Mouse (Mus musculus) layer of hippocampus, adult 2 months (tissue): ENCODE data around the gene Rhob. TPM values are rescaled to one million over a fixed set of nuclear protein-coding genes. Genes with fewer than 3 reads are reported as not detected.

Source experiments
- DNase-seq, 2 experiments: peaks; one replicate each; pipeline ENCODE4 v3.0.0; 2022; ENCODE audit warnings: low spot score in 2 of 2
- H3K27ac ChIP-seq: fragments of 200-600 bp; 2 replicates; pipeline ENCODE4 v1.8.1; 2022
- H3K4me3 ChIP-seq: fragments of 200-600 bp; 2 replicates; pipeline ENCODE4 v1.8.1; 2022; ENCODE audit warnings: mild to moderate bottlenecking
- CTCF ChIP-seq: fragments of 200-600 bp; conservative IDR thresholded peaks from 2 replicates; pipeline ENCODE4 v1.8.1; 2022; ENCODE audit warnings: antibody characterized with exemption, mild to moderate bottlenecking, moderate library complexity
- long read RNA-seq, 2 experiments: library from polyadenylated mRNA; stranded (forward); transcript quantifications; one replicate each; pipeline ENCODE4 v2.0.0; 2021; ENCODE audit warnings: borderline mapping rate in 2 of 2
- total RNA-seq, 2 experiments: library from RNA; stranded (reverse); gene quantifications; 2 replicates each; pipeline ENCODE4 v1.2.3; 2021

Rhob gene
- 100 to 1,000 TPM; 359 to 361 TPM for total RNA-seq
- long read RNA-seq, experiment 1, transcript Rhob-201 (1 exons, 2,349 nt), result major isoform, 59 of 59 reads
- long read RNA-seq, experiment 1, partial matches to known transcripts, result 0 of 59 reads
- long read RNA-seq, experiment 1, other reads (novel, unspliced or antisense), result 0 of 59 reads
- long read RNA-seq, experiment 2, transcript Rhob-201 (1 exons, 2,349 nt), result major isoform, 52 of 53 reads
- long read RNA-seq, experiment 2, partial matches to known transcripts, result 0 of 53 reads
- long read RNA-seq, experiment 2, other reads (novel, unspliced or antisense), result 1 of 53 reads

GRCm38 (mm10) chr12:8499871-8500596 is at the start of gene Rhob:
Rhob (minus strand) TSS chr12:8500009.
- DNase-seq, result peak; percentile 97 to 99
- Histone ChIP-seq H3K4me3 (peak within 1 kb of the TSS; percentile 100), H3K27ac (peak within 1 kb of the TSS; percentile 100)
- TF ChIP-seq CTCF, result no peak

GRCm38 (mm10) chr12:8547357-8547756 is 47.5 kb upstream of the Rhob start:
- peak; percentile 93 for TF ChIP-seq CTCF
- DNase-seq, result peak; percentile 47 to 69
- H3K27ac ChIP-seq, result no peak overlapping the region
- no peak overlapping the region for H3K4me3 ChIP-seq

- H3K4me3 ChIP-seq, result no peak overlapping the region
- no peak for TF ChIP-seq CTCF
- H3K27ac ChIP-seq, result no peak overlapping the region
- no peak for DNase-seq
These were observed 47.0 kb upstream of the Rhob start for GRCm38 (mm10) chr12:8546801-8547200.

DNA sequence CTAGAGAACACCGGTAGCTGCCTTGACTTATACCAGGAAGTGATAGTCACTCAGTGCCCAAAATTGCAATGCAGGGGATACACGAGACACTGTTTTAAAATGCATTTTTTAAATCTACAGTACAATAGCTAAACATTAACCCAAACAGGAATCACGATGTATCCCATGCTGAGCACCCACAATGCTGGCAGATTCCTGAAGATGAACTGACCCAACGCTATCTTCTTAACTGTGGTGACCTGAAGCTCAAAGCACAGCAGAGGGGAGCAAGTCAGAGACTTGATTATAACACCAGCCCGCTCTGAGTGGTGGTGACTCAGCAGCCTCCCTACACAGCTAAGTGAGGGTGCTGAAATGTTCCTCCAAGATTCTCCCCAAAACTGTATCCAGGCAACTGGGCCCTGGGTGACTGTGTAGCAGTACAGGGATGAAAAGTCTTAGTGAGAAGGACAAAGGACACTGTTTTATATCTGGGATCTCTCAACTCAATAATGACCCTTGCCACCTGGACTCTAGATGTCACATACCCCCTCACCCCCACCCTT is 45.3 kb upstream of the Rhob start:
- no peak overlapping the region for H3K4me3 ChIP-seq
- DNase-seq, result peak; percentile 20 to 38
- TF ChIP-seq CTCF, result no peak
- H3K27ac ChIP-seq, result no peak overlapping the region

GRCm38 (mm10) chr12:8542371-8542770 is 42.6 kb upstream of the Rhob start:
- Histone ChIP-seq H3K27ac (no peak overlapping the region), H3K4me3 (no peak overlapping the region)
- no peak for TF ChIP-seq CTCF
- DNase-seq, result no peak

GRCm38 (mm10) chr12:8539471-8539870 is 39.7 kb upstream of the Rhob start:
- H3K27ac ChIP-seq, result no peak overlapping the region
- no peak for DNase-seq
- no peak for TF ChIP-seq CTCF
- no peak overlapping the region for H3K4me3 ChIP-seq

GRCm38 (mm10) chr12:8537291-8537690 is 37.5 kb upstream of the Rhob start:
- DNase-seq, result no peak
- TF ChIP-seq CTCF, result no peak
- Histone ChIP-seq H3K27ac (no peak overlapping the region), H3K4me3 (no peak overlapping the region)

DNA sequence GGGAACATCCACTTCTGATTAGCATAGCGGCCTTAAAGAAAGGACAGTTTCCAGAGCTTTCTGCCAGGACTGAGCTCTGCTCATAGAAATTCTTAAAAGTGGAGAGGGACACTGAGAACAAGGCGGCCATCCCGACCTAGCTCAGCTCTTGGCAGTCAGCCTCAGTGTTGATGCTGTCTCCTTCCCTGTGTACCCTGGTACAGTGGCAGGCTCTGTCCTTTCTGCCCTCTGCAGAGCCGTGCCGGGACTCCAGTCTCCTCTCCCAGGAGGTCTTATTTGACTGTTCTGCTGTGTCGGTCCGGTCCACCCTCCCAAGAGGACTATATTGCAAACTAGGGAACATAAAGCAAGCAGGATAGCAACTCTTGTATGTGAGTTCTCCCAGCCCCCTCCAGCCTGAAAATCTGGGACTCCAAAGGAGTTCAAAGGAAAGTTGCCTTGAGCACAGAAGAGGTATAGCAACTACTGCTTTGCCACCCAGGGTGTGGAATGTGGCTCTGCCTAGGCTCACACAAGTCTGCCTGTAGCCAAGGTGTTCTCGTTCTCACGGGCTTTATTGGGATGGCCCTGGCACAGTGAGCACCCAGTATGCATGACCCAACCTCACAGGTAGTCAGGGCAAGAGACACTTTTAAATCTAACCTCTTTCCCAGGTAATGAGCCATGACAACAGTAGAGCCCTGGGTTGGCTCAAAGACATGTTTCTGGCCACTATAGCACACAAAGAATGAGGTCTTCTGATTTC is 36.6 kb upstream of the Rhob start:
- Histone ChIP-seq H3K4me3 (no peak overlapping the region), H3K27ac (no peak overlapping the region)
- DNase-seq, result no peak
- TF ChIP-seq CTCF, result no peak

- no peak for TF ChIP-seq CTCF
These were observed 35.8 kb upstream of the Rhob start for GRCm38 (mm10) chr12:8535596-8535995.

GRCm38 (mm10) chr12:8534915-8535314 is 35.1 kb upstream of the Rhob start:
- DNase-seq, result no peak
- H3K4me3 ChIP-seq, result no peak overlapping the region
- TF ChIP-seq CTCF, result no peak
- no peak overlapping the region for H3K27ac ChIP-seq

More at GRCm38 (mm10) chr12:8535596-8535995, 35.8 kb upstream of the Rhob start:
- no peak for DNase-seq
- H3K4me3 ChIP-seq, result no peak overlapping the region
- no peak overlapping the region for H3K27ac ChIP-seq

GRCm38 (mm10) chr12:8527770-8528169 is 28.0 kb upstream of the Rhob start:
- no peak overlapping the region for H3K27ac ChIP-seq
- TF ChIP-seq CTCF, result no peak
- DNase-seq, result no peak
- no peak overlapping the region for H3K4me3 ChIP-seq

GRCm38 (mm10) chr12:8527175-8527574 is 27.4 kb upstream of the Rhob start:
- no peak for TF ChIP-seq CTCF
- no peak overlapping the region for H3K27ac ChIP-seq
- DNase-seq, result no peak

DNA sequence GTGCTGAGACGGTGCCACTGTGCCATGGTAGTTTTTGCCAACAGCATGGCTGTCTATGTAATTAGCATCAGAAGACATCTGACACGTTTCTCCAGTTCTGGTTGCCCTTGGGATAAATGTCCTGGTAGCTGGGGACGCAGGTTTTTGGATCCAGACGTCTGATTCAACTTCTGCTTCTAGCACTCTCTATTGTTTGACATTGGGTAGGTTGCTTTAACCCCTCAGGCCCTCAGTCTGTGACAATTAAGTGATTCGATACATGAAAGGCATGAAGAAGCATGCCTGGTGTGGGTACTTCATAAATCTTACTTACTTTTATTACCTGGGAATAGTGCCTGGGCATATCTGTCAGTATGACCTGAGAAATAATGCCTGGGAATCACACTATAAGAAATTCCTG is 24.3 kb upstream of the Rhob start:
- no peak for DNase-seq
- TF ChIP-seq CTCF, result no peak
- Histone ChIP-seq H3K27ac (no peak overlapping the region), H3K4me3 (no peak overlapping the region)

More at GRCm38 (mm10) chr12:8527175-8527574, 27.4 kb upstream of the Rhob start:
- no peak overlapping the region for H3K4me3 ChIP-seq
